Mouse (Mus musculus) embryonic fibroblast, embryonic 13.5 days (primary cell): ENCODE measurements around the gene Rab35.

Source experiments
- CTCF ChIP-seq: IDR thresholded peaks from 2 replicates; pipeline ENCODE4 v1.5.1; 2011; ENCODE audit warnings: mild to moderate bottlenecking, control low read depth, low read length, moderate library complexity, borderline replicate concordance; ENCODE audit not compliant: insufficient read depth
- POLR2A ChIP-seq: IDR thresholded peaks from 2 replicates; pipeline ENCODE4 v1.6.1; 2011; ENCODE audit warnings: low read depth, mild to moderate bottlenecking, control low read depth, low read length, moderate library complexity

GRCm38 (mm10) chr5:115668986-115669385 is 37.3 kb downstream of the Rab35 start:
- TF ChIP-seq POLR2A (no peak), CTCF (no peak)
